Mouse (Mus musculus) lung, adult 2 months (tissue): ENCODE data around the gene Ano3.

Experiments used
- CTCF ChIP-seq: fragments of 200-500 bp; IDR thresholded peaks from 2 replicates; pipeline ENCODE4 v1.5.1; 2011; ENCODE audit warnings: mild to moderate bottlenecking, low read length, control low read depth; ENCODE audit not compliant: insufficient read depth
- POLR2A ChIP-seq: fragments of 200-500 bp; IDR thresholded peaks from 2 replicates; pipeline ENCODE4 v1.6.1; 2011; ENCODE audit warnings: low read depth, mild to moderate bottlenecking, control low read depth, low read length, borderline replicate concordance; ENCODE audit errors: extremely low read depth

- no peak for TF ChIP-seq POLR2A
- no peak for TF ChIP-seq CTCF
Measured at GRCm38 (mm10) chr2:110737981-110738380, 212.7 kb downstream of the Ano3 start.
